Mouse (Mus musculus) stomach, embryonic 14.5 days (tissue): ENCODE results near the gene Snx29. TPM values are rescaled to one million over a fixed set of nuclear protein-coding genes. Genes with fewer than 3 reads are reported as not detected.

ENCODE experiments used
- ATAC-seq: fragments of 200-750 bp; cut with Nextera tagmentation; 2 replicates; pipeline ENCODE4 v1.8.0; 2017; ENCODE audit warnings: low read depth, moderate TSS enrichment; ENCODE audit not compliant: insufficient number of reproducible peaks, insufficient read depth, low FRiP score
- H3K27ac ChIP-seq: fragments of 300-500 bp; sonication (generic); 2 replicates; pipeline ENCODE4 v1.5.1; 2014; ENCODE audit warnings: mild to moderate bottlenecking, low read length, moderate library complexity, mixed read lengths
- H3K27me3 ChIP-seq: fragments of 300-500 bp; sonication (generic); 2 replicates; pipeline ENCODE4 v1.6.1; 2014; ENCODE audit warnings: low read length, control low read depth, mixed read lengths; ENCODE audit not compliant: control insufficient read depth, insufficient read depth
- H3K36me3 ChIP-seq: fragments of 300-500 bp; sonication (generic); 2 replicates; pipeline ENCODE4 v1.6.1; 2014; ENCODE audit warnings: mild to moderate bottlenecking, control low read depth, low read length, moderate library complexity, mixed read lengths; ENCODE audit not compliant: control insufficient read depth, insufficient read depth
- H3K4me1 ChIP-seq: fragments of 300-500 bp; sonication (generic); 2 replicates; pipeline ENCODE4 v1.6.1; 2014; ENCODE audit warnings: low read length, control low read depth, mixed read lengths; ENCODE audit not compliant: control insufficient read depth, insufficient read depth
- H3K4me2 ChIP-seq: fragments of 300-500 bp; sonication (generic); replicated peaks from 2 replicates; pipeline ENCODE4 v1.6.1; 2014; ENCODE audit warnings: low read depth, low read length, control low read depth
- H3K4me3 ChIP-seq: fragments of 300-500 bp; sonication (generic); 2 replicates; pipeline ENCODE4 v1.5.1; 2014; ENCODE audit warnings: low read depth, low read length, control low read depth
- H3K9ac ChIP-seq: fragments of 300-500 bp; sonication (generic); replicated peaks from 2 replicates; pipeline ENCODE4 v1.6.1; 2014; ENCODE audit warnings: low read depth, mild to moderate bottlenecking, control low read depth, low read length, moderate library complexity, mixed read lengths
- H3K9me3 ChIP-seq: fragments of 300-500 bp; sonication (generic); 2 replicates; pipeline ENCODE4 v1.6.1; 2016; ENCODE audit warnings: low read depth, low read length, control low read depth; ENCODE audit not compliant: control insufficient read depth
- WGBS: fragments of 180-500 bp; shearing (Covaris S2); extraction: QIAGEN DNeasy Blood & Tissue Kit; methylation state at CpG from one replicate; pipeline ENCODE4 v1.1.7; 2014; 5-methylcytosine and 5-hydroxymethylcytosine counted together
- polyA plus RNA-seq: library from polyadenylated mRNA; unstranded; fragments of >200 nt; fragmentation: Nextera tagmentation; extraction: Ambion mirVana; gene quantifications from 2 replicates; pipeline ENCODE4 v1.2.1, GENCODE M21; 2014

The Snx29 gene
- polyA plus RNA-seq, 1 experiment from 2014 or later = 13.6 TPM

DNA sequence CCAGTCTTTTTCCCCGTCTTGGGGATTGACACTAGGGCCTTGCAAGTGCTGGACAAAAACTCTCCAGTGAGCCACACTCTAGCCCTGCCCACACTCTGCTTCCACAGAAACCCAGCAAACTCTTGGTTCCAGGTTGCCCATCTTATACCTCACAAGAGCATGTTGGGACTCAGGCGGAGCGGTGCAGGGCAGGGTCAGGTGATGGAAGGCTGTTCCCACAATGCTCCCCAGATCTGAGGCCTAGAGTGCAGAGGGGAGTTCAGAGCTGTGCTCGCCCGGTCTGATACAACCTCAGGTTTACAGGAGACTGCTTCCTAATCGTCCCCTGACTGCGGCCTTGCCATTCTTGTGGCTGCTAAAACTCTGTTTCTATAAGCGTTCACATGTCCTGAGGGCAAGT, 434.8 kb downstream of the Snx29 start:
- H3K27ac ChIP-seq = no peak overlapping the region
- no peak overlapping the region for H3K4me3 ChIP-seq
- no peak for ATAC-seq
- no peaks in the 10 kb centered on the region for H3K4me1 ChIP-seq
- no peaks in the 10 kb centered on the region for H3K36me3 ChIP-seq
- H3K9ac ChIP-seq = no peak overlapping the region
- H3K27me3 ChIP-seq = no peaks in the 10 kb centered on the region
- WGBS = 90% methylated on average over 8 of the region's 8 CpGs
- no peak overlapping the region for H3K4me2 ChIP-seq
- H3K9me3 ChIP-seq = no peaks in the 10 kb centered on the region

DNA sequence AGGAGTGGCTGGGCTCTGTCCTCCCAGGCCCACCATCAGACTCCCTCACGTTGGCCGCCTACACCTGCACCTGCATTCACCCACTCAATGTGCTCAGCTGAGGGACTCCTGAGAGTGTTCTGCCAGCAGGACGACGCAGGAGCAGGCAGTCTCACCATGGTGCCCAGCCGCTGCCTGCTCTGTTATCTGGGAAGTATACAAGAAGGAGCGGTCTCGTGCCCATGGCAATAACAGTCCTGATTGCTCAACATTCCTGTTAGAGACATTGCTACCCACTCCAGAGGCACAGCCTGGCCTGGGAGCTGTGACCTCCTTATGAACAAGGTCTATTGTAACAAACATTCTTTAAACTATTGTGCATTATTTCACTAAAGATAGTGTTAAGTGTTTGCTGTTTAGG, 435.2 kb downstream of the Snx29 start:
- 83% methylated on average over 7 of the region's 7 CpGs for WGBS
- H3K4me1 ChIP-seq = no peaks in the 10 kb centered on the region
- no peak overlapping the region for H3K9ac ChIP-seq
- H3K27me3 ChIP-seq = no peaks in the 10 kb centered on the region
- no peaks in the 10 kb centered on the region for H3K36me3 ChIP-seq
- H3K4me3 ChIP-seq = no peak overlapping the region
- H3K27ac ChIP-seq = no peak overlapping the region
- no peak overlapping the region for H3K4me2 ChIP-seq
- ATAC-seq = no peak
- H3K9me3 ChIP-seq = no peaks in the 10 kb centered on the region

DNA sequence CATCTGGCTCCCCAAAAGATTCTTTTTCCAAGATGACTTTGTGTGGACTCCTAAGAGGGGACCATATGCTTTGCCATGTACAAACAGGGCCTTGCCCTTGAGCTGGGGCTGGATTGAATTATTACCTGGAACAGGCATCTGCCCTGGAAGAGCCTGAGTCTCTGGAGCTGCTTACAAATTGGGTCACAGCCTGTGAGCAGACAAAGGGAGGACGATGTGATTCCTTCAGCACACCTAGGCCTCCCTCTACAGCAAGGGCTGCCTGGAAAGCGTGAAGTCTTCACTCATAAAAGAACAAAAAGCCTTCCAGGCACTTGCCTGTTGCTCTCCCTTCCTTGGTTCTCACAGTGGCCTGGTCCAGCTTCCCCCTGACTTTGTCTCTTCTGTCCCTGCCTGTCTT, 449.6 kb downstream of the Snx29 start:
- Histone ChIP-seq H3K4me1 (no peaks in the 10 kb centered on the region), H3K36me3 (no peaks in the 10 kb centered on the region), H3K9me3 (no peaks in the 10 kb centered on the region), H3K9ac (no peak overlapping the region), H3K4me2 (no peak overlapping the region), H3K27ac (no peak overlapping the region), H3K4me3 (no peak overlapping the region), H3K27me3 (no peaks in the 10 kb centered on the region)
- WGBS = 71% methylated on average over 2 of the region's 2 CpGs
- no peak for ATAC-seq

DNA sequence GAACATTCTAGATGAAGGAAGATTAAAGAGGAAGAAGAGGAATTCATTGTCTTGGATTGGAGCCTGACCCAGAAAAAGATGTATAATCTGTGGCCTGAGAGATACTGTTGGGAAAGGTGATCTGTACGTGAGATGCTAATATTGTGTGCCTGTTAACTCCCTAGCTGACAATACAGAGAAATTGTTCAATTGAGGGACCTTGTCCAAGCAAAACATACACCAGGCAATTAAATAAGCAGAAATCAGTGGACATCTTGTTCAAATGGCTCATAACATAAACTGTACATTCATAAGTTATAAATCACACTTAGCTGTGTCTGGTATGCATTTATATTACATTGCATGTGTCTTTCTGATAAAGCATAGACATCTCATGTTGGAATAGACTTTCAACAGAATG, 451.6 kb downstream of the Snx29 start:
- WGBS = 76% methylated on average over 1 of the region's 1 CpGs
- no peaks in the 10 kb centered on the region for H3K4me1 ChIP-seq
- ATAC-seq = no peak

DNA sequence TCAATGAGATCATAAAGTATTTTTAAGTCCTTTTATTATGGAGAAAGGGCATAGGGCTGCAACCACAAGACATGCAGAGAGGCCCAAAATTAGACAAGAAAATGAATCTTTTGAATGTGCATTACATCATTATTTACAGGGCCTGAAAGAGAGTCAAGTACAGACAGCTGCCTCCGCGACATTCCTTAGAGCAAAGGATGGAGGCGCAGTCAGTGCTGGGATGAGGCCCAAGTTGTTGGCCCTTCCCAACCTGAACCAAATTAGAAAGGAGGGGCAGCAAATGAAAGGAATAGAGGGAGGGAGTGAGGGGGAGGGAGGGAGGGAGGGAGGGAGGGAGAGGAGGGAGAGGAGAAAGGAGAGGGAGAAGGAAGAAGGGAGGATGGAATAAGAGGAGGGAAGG, 453.8 kb downstream of the Snx29 start:
- no peaks in the 10 kb centered on the region for H3K27me3 ChIP-seq
- no peaks in the 10 kb centered on the region for H3K36me3 ChIP-seq
- WGBS = 41% methylated on average over 3 of the region's 3 CpGs
- no peak overlapping the region for H3K4me2 ChIP-seq
- no peak overlapping the region for H3K27ac ChIP-seq
- no peak overlapping the region for H3K9ac ChIP-seq
- no peaks in the 10 kb centered on the region for H3K4me1 ChIP-seq
- no peak overlapping the region for H3K4me3 ChIP-seq
- ATAC-seq = no peak
- H3K9me3 ChIP-seq = no peaks in the 10 kb centered on the region

More for the DNA sequence above, 451.6 kb downstream of the Snx29 start:
- no peak overlapping the region for H3K4me3 ChIP-seq
- no peak overlapping the region for H3K9ac ChIP-seq
- no peak overlapping the region for H3K27ac ChIP-seq
- H3K4me2 ChIP-seq = no peak overlapping the region
- H3K36me3 ChIP-seq = no peaks in the 10 kb centered on the region
- no peaks in the 10 kb centered on the region for H3K9me3 ChIP-seq
- H3K27me3 ChIP-seq = no peaks in the 10 kb centered on the region

DNA sequence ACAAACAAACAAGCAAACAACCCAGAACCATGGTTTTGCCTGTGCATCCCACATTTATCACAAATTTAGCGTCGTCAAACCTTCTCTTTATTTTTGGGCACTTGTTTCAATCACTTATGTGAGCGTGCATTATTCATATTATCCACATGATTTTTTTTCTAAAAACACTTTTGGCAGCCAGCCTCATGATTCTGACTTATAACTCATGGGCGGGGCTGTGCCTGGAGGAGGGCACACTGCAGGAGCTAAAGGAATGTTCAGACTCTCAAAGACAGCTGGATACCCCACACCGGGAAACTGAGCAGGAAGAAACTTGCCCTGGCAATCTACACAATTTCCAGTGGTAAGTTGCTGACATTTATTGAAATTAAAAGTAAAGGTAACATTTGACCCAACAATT, 455.5 kb downstream of the Snx29 start:
- H3K4me2 ChIP-seq = no peak overlapping the region
- H3K9me3 ChIP-seq = no peaks in the 10 kb centered on the region
- no peak overlapping the region for H3K9ac ChIP-seq
- H3K4me1 ChIP-seq = no peaks in the 10 kb centered on the region
- H3K27ac ChIP-seq = no peak overlapping the region
- no peaks in the 10 kb centered on the region for H3K27me3 ChIP-seq
- WGBS = 71% methylated on average over 5 of the region's 5 CpGs
- H3K4me3 ChIP-seq = no peak overlapping the region
- no peaks in the 10 kb centered on the region for H3K36me3 ChIP-seq
- no peak for ATAC-seq

DNA sequence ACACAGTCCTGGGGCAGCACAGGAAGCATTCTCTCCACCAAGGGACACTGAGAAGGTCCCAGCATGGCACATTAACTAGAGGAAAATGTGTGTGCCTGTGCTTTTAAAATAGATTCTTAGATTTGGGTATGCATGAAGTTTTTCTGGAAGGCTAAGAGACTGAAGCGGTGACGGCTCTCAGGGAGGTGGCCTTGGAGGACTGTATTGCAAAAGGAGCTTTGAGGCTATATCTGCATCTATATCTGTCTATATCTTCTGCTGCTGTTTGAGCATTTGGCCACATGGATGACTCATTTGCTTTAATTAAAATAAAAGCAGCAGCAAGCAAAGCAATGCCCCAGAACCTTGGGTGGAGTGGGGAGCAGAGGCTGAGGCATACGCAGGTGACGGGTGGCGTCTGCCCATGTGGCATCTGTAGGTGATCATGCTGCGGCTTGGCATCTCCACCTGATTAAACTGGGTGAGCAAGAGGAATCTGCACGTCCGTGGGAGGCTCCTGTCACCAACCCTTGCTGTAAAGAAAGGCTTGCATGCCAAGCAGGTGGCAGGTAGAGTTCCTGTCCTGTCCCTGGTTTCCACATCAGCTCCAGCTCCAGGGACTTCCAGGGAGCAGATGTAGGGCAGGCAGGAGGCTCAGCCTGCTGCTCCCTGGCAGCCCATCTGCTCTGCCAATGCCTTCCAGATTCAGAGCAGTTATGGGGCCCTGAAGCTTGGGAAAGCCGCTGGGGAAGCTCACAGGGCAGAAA, 456.2 kb downstream of the Snx29 start:
- no peaks in the 10 kb centered on the region for H3K36me3 ChIP-seq
- no peak overlapping the region for H3K9ac ChIP-seq
- H3K9me3 ChIP-seq = no peaks in the 10 kb centered on the region
- no peak overlapping the region for H3K4me3 ChIP-seq
- H3K4me2 ChIP-seq = no peak overlapping the region
- no peaks in the 10 kb centered on the region for H3K27me3 ChIP-seq
- H3K27ac ChIP-seq = no peak overlapping the region
- H3K4me1 ChIP-seq = no peaks in the 10 kb centered on the region
- 84% methylated on average over 9 of the region's 9 CpGs for WGBS
- ATAC-seq = no peak

DNA sequence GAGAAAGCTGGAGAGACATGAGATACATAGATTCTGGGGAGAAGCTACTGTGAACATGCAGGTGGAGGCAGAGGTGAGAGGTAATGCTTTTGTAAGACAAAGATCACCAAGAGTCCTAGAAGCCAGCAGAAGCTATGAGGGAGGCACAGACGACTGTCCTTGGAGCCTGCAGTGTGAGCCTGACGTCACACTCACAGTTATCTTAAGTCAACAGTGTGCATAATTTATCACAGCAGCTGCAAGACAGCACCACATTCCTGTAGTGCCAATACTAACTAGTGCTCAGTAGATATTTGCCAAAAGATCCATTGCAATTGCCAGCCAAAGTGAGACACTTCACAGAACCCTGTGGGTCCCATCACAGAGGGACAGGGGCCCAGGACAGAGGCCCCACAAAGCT, 459.4 kb downstream of the Snx29 start:
- no peaks in the 10 kb centered on the region for H3K36me3 ChIP-seq
- ATAC-seq = no peak
- no peak overlapping the region for H3K4me3 ChIP-seq
- H3K4me2 ChIP-seq = no peak overlapping the region
- H3K9me3 ChIP-seq = no peaks in the 10 kb centered on the region
- no peak overlapping the region for H3K27ac ChIP-seq
- H3K9ac ChIP-seq = no peak overlapping the region
- 13% methylated on average over 2 of the region's 2 CpGs for WGBS
- H3K4me1 ChIP-seq = no peaks in the 10 kb centered on the region
- H3K27me3 ChIP-seq = no peaks in the 10 kb centered on the region

DNA sequence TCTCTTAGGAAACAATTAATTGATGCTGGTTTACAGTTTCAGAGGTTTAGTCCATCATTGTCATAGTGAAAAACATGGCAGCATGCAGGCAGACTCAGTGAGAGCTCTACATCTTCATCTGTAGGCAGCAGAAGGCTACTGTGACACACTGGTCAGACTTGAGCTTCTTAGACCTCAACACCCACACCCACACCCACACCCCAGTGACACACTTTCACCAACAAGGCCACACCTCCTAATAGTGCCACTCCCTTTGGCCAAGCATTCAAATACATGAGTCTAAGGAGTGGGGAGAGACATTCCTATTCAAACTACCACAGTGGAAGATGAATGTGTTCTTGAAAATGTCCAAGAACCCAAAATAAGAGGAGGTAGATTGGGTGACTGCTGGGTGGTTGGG, 460.6 kb downstream of the Snx29 start:
- Histone ChIP-seq H3K9ac (no peak overlapping the region), H3K4me3 (no peak overlapping the region), H3K36me3 (no peaks in the 10 kb centered on the region), H3K9me3 (no peaks in the 10 kb centered on the region), H3K27me3 (no peaks in the 10 kb centered on the region), H3K4me1 (no peaks in the 10 kb centered on the region), H3K27ac (no peak overlapping the region), H3K4me2 (no peak overlapping the region)
- no peak for ATAC-seq
